Mouse (Mus musculus): ENCODE data around the gene Zscan4d. TPM values are rescaled to one million over a fixed set of nuclear protein-coding genes. Genes with fewer than 3 reads are reported as not detected.
"Not testable (repeated sequence)": the region's sequence is repeated elsewhere in the genome, so short reads cannot be mapped to it uniquely, and the experiment has no call there.

The Zscan4d gene
- total RNA-seq (2022): not detected

GRCm38 (mm10) chr7:11166059-11166458 lies at the start of gene Zscan4d:
Gene Zscan4d, minus strand, starts transcription at chr7:11166159.
- not testable (repeated sequence) for DNase-seq (ENCODE audit: low spot score)

- DNase-seq (ENCODE audit: low spot score): not testable (repeated sequence)
Observed at GRCm38 (mm10) chr7:11158036-11158435, 7.9 kb downstream of the Zscan4d start.

Other genes with a start within 250 kb of the Zscan4d start
- gene Zscan4c, start 160.4 kb downstream of the Zscan4d start, total RNA-seq (2022): not detected
- not detected for gene Zscan4-ps1, start 96.5 kb downstream of the Zscan4d start, total RNA-seq (2022)
- not detected for gene Zscan4e, start 144.5 kb upstream of the Zscan4d start, total RNA-seq (2022)
- gene Zscan4f, start 231.8 kb upstream of the Zscan4d start, total RNA-seq (2022): not detected

Measured in heart, adult 8-10 months (tissue).